Mouse (Mus musculus) ES-Bruce4 (cell line): ENCODE data around the gene Plagl1. TPM values are rescaled to one million over a fixed set of nuclear protein-coding genes. Genes with fewer than 3 reads are reported as not detected.

Source experiments
- H3K27ac ChIP-seq: 2 replicates; pipeline ENCODE4 v1.5.1; 2012; ENCODE audit warnings: low read length, inconsistent platforms; ENCODE audit not compliant: insufficient read depth
- H3K27me3 ChIP-seq: 2 replicates; pipeline ENCODE4 v1.6.1; 2012; ENCODE audit warnings: mild to moderate bottlenecking, low read length, inconsistent platforms; ENCODE audit not compliant: control insufficient read depth, poor library complexity, insufficient read depth, severe bottlenecking
- H3K36me3 ChIP-seq: 2 replicates; pipeline ENCODE4 v1.6.1; 2012; ENCODE audit warnings: inconsistent platforms, mild to moderate bottlenecking, low read length, moderate library complexity; ENCODE audit not compliant: control insufficient read depth, poor library complexity, insufficient read depth, severe bottlenecking
- H3K4me1 ChIP-seq: one replicate; pipeline ENCODE4 v1.8.1; 2011; ENCODE audit warnings: low read length; ENCODE audit not compliant: control insufficient read depth, insufficient read depth
- H3K4me3 ChIP-seq: 2 replicates; pipeline ENCODE4 v1.5.1; 2011; ENCODE audit warnings: low read depth, mild to moderate bottlenecking, low read length
- H3K9ac ChIP-seq: 2 replicates; pipeline ENCODE4 v1.6.1; 2012; ENCODE audit warnings: low read depth, mild to moderate bottlenecking, inconsistent platforms; ENCODE audit not compliant: poor library complexity, severe bottlenecking
- H3K9me3 ChIP-seq: replicated peaks from 2 replicates; pipeline ENCODE4 v1.6.1; 2012; ENCODE audit warnings: mild to moderate bottlenecking, low read length, inconsistent platforms; ENCODE audit not compliant: control insufficient read depth, poor library complexity, insufficient read depth, severe bottlenecking
- CTCF ChIP-seq: IDR thresholded peaks from one replicate; pipeline ENCODE4 v1.8.1; 2011; ENCODE audit warnings: low read depth, low read length
- EP300 ChIP-seq: IDR thresholded peaks from 2 replicates; pipeline ENCODE4 v1.6.1; 2011; ENCODE audit warnings: low read depth, low read length; ENCODE audit not compliant: insufficient read depth
- POLR2A ChIP-seq: IDR thresholded peaks from one replicate; pipeline ENCODE4 v1.8.1; 2011; ENCODE audit warnings: low read length; ENCODE audit not compliant: insufficient read depth
- polyA plus RNA-seq: library from polyadenylated mRNA; stranded (reverse); fragments of >200 nt; gene quantifications from 2 replicates; pipeline ENCODE4 v1.2.4, GENCODE M21; 2011; ENCODE audit warnings: low read depth; ENCODE audit not compliant: missing spikeins, insufficient read depth, insufficient read length

The Plagl1 gene
- polyA plus RNA-seq, 1 experiment, result 23.2 TPM

DNA sequence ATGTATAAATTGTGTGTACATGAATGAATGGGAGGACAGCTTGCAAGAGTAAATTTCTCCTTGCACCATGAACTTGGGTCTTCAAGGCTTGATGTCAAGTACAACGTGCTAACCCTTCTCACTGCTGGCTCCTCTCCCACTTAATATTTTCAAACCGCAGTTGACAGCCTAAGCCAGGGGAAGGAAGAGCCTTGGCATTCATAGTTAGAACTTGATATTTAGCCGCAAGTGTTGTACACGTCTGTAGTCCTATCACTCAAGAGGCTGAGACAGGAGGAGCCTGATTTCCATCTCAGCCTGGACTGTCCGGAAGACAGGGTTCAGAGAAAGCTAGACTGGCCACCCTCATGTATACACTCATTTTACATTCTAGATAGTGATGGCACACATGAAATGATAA lies 32.6 kb upstream of the Plagl1 start:
- Histone ChIP-seq H3K4me1 (peaks cover 2% of the 10 kb centered on the region), H3K27me3 (no peaks in the 10 kb centered on the region), H3K4me3 (no peak overlapping the region), H3K9ac (no peak overlapping the region), H3K27ac (no peak overlapping the region), H3K36me3 (no peaks in the 10 kb centered on the region), H3K9me3 (no peaks in the 10 kb centered on the region)
- TF ChIP-seq CTCF, result no peak
- no peak for TF ChIP-seq EP300
- no peak for TF ChIP-seq POLR2A

DNA sequence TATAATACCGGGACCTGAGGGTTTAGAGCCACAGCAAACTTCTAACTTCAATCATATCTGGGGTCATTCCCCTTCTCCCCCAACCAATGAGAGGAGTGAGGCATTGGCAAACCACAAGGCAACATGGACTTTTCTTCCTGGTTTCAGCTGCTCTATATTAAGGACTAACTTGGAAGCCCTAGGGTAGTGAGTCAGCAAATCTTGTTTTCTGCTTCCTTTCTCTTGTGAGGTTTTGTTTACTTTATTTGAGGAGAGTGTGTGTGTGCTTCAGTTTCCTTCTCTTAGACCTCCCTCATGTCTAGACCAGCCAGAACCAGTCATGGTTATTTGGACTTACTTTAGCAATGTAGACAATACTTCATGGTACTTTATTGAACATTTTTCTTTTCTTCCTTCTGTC lies 32.1 kb upstream of the Plagl1 start:
- Histone ChIP-seq H3K9ac (no peak overlapping the region), H3K27ac (no peak overlapping the region), H3K27me3 (no peaks in the 10 kb centered on the region), H3K9me3 (no peaks in the 10 kb centered on the region), H3K36me3 (no peaks in the 10 kb centered on the region), H3K4me3 (no peak overlapping the region), H3K4me1 (peaks cover 2% of the 10 kb centered on the region)
- TF ChIP-seq CTCF (no peak), POLR2A (no peak), EP300 (no peak)

DNA sequence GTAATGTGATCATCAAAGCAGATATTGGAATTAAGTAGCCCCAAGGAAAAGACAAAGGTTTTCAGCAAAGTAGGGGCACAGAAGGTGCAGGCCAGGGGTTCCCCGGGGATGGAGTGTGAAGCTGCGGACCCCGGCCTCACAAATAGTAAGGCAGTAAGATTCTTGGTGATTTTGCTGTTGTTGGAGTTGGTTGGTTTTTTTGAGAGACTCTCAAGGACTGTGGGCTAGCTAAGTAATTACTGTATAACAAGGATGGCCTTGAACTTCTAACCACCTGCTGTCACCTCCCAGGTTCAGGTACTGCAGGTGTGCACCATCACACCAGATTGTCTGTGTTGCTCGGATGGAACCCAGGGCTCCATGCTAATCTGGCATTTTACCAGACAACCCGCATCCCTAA lies 30.9 kb upstream of the Plagl1 start:
- H3K9me3 ChIP-seq, result no peaks in the 10 kb centered on the region
- no peak overlapping the region for H3K9ac ChIP-seq
- no peaks in the 10 kb centered on the region for H3K36me3 ChIP-seq
- H3K4me1 ChIP-seq, result no peaks in the 10 kb centered on the region
- TF ChIP-seq POLR2A (no peak), CTCF (no peak), EP300 (no peak)
- no peak overlapping the region for H3K27ac ChIP-seq
- H3K4me3 ChIP-seq, result no peak overlapping the region
- no peaks in the 10 kb centered on the region for H3K27me3 ChIP-seq

DNA sequence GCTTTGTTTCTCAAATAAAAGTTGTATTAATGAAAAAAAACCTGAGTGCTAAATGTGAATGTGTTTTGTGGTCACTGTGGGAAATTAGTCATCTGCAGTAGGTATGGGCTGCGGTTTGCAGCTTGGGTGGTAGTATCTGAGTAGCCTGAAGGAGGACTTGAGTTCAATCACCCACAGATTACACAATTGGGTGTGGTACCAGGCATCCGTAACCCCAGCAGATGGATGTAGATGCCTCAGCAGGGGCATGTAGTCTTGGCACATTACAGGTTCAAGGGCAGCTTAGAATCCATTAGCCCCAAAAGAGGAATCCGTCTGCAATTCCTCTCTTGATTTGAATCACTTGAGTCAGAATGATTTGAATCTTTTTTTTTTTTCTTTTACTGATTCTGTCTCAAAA lies 25.0 kb upstream of the Plagl1 start:
- no peak overlapping the region for H3K9ac ChIP-seq
- no peak overlapping the region for H3K27ac ChIP-seq
- H3K4me1 ChIP-seq, result no peaks in the 10 kb centered on the region
- H3K4me3 ChIP-seq, result no peak overlapping the region
- no peaks in the 10 kb centered on the region for H3K27me3 ChIP-seq
- TF ChIP-seq CTCF (no peak), POLR2A (no peak), EP300 (no peak)
- H3K9me3 ChIP-seq, result peaks cover 7% of the 10 kb centered on the region
- no peaks in the 10 kb centered on the region for H3K36me3 ChIP-seq

DNA sequence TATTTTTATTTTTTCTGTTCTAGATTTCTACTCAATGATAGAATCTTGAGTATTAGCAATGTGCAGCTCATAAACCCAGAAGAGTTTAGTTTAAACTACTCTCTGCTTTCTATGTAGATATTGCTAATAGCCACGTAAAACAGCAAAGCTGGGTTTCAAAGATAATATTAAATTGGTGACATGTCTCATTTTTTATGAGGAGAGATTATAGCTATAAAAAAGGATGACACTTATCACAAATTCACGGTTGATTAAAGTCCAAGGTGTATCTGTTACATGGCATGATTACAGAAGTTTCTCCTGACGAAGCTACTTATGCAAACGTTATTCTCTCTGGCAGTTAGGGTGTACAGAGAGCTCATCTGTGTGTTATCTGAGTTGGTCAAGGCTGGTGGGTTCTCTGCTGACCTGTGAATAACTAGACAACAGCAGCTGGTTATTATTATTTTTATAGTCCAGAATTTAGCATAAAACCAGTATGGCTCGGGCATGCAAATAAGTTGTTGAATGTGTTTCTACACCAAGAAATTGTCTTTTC lies 20.6 kb upstream of the Plagl1 start:
- H3K27ac ChIP-seq, result no peak overlapping the region
- TF ChIP-seq POLR2A (no peak), EP300 (no peak), CTCF (no peak)

DNA sequence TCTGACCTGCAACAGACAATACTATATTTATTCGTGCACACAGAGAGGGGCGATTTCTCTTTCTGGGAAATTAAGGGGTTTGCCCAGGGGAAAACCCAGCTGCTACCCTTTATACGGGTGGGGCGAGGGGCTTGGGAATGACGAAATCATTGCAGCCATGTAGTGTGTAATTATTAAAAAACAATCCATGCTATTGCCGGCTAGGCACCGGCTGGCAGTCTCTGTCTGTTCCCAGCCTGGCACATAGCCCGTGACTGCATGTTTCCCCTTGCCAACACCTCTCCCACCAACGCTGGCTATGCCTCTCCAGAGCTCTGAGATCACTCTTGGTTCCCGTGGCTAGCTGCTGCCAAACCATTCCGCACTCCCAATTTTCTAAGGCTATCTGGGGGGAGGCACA lies 15.6 kb upstream of the Plagl1 start:
- Histone ChIP-seq H3K4me3 (no peak overlapping the region), H3K36me3 (no peaks in the 10 kb centered on the region), H3K4me1 (no peaks in the 10 kb centered on the region), H3K27ac (no peak overlapping the region), H3K9ac (no peak overlapping the region), H3K27me3 (no peaks in the 10 kb centered on the region; the same call in 1 of the 2 replicates), H3K9me3 (no peaks in the 10 kb centered on the region; the same call in 1 of the 2 replicates)
- no peak for TF ChIP-seq CTCF
- no peak for TF ChIP-seq EP300
- TF ChIP-seq POLR2A, result no peak

More for the DNA sequence above, 20.6 kb upstream of the Plagl1 start:
- H3K9ac ChIP-seq, result no peak overlapping the region
- no peaks in the 10 kb centered on the region for H3K27me3 ChIP-seq
- H3K36me3 ChIP-seq, result no peaks in the 10 kb centered on the region
- H3K9me3 ChIP-seq, result peaks cover 7% of the 10 kb centered on the region
- H3K4me3 ChIP-seq, result no peak overlapping the region
- H3K4me1 ChIP-seq, result no peaks in the 10 kb centered on the region
